Mouse (Mus musculus): ENCODE data around the gene Rdh16f2. TPM values are rescaled to one million over a fixed set of nuclear protein-coding genes. Genes with fewer than 3 reads are reported as not detected.
A peak's percentile ranks its signal among the peaks of the same experiment; 100 is the strongest.
"Not testable (repeated sequence)": the region's sequence is repeated elsewhere in the genome, so short reads cannot be mapped to it uniquely, and the experiment has no call there.

Gene Rdh16f2
- polyA plus RNA-seq, 1 experiment from 2014 or later: 0.39 TPM

DNA sequence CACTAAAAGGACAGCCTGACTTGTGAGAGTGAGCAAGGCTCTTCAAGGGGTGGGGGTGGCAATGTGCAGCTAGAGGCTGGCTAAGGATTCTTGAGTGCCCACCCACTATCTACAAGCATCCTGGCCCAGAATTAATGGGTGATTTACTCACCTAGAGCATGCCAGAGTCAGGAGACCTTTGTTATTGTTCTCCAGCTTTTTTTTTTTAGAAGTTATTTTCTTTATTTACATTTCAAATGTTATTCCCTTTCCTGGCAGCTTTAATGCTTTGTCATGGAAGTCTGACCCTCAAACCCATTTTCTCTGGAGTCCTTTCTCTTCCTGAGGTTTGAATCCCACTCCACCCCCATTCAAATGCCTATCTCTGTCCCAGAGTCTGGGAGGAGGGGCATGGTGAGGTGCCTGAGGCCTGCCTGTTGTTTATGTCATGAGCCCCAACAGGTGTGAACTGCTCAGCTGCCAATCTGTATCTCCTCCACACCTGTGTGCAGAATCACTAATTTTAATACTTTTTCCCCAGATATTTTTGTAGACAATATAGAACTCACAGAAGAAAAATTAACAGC is 41.2 kb downstream of the Rdh16f2 start:
- Histone ChIP-seq H3K9me3 (ENCODE audit: control insufficient read depth) (no peaks in the 10 kb centered on the region), H3K27ac (ENCODE audit: low read depth, low read length) (no peak overlapping the region), H3K4me2 (replicated peaks; ENCODE audit: low read depth) (no peak overlapping the region), H3K4me3 (ENCODE audit: low read depth, low read length) (no peak overlapping the region), H3K9ac (ENCODE audit: low read depth, low read length) (no peak overlapping the region), H3K27me3 (replicated peaks; ENCODE audit: control insufficient read depth, insufficient read depth, low read length) (no peaks in the 10 kb centered on the region), H3K4me1 (replicated peaks; ENCODE audit: control insufficient read depth, insufficient read depth, low read length) (no peaks in the 10 kb centered on the region), H3K36me3 (ENCODE audit: control insufficient read depth, insufficient read depth) (no peaks in the 10 kb centered on the region)
- TF ChIP-seq CTCF (IDR thresholded peaks at IDR 0.05; ENCODE audit: low read depth): no peak
- no peak for ATAC-seq

- Histone ChIP-seq H3K36me3 (ENCODE audit: control insufficient read depth, insufficient read depth) (no peaks in the 10 kb centered on the region), H3K27ac (ENCODE audit: low read depth, low read length) (no peak overlapping the region), H3K4me3 (ENCODE audit: low read depth, low read length) (no peak overlapping the region), H3K27me3 (replicated peaks; ENCODE audit: control insufficient read depth, insufficient read depth, low read length) (no peaks in the 10 kb centered on the region), H3K9me3 (ENCODE audit: control insufficient read depth) (no peaks in the 10 kb centered on the region), H3K9ac (ENCODE audit: low read depth, low read length) (no peak overlapping the region), H3K4me1 (replicated peaks; ENCODE audit: control insufficient read depth, insufficient read depth, low read length) (no peaks in the 10 kb centered on the region), H3K4me2 (replicated peaks; ENCODE audit: low read depth) (no peak overlapping the region)
- 88% methylated on average over 1 of the region's 1 CpGs for WGBS
- ATAC-seq: no peak
- TF ChIP-seq CTCF (IDR thresholded peaks at IDR 0.05; ENCODE audit: low read depth): no peak
Observed at GRCm38 (mm10) chr10:127915578-127915977, 49.3 kb downstream of the Rdh16f2 start.

DNA sequence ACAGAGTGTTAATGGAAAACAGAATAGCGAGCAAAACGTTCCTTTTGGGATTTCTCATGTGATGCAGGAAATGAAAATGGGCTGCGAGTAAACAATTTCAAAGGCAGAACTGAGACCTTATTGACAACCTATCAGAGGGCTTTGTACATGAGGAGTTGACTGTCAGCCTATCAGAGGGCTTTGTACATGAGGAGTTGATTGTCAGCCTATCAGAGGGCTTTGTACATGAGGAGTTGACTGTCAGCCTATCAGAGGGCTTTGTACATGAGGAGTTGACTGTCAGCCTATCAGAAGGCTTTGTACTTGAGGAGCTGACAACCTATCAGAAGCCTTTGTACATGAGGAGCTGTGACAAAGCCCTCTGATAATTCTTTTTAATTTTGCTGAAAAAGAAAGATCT is 50.9 kb downstream of the Rdh16f2 start:
- H3K4me2 ChIP-seq (replicated peaks; ENCODE audit: low read depth); H3K36me3 ChIP-seq (ENCODE audit: control insufficient read depth, insufficient read depth); ATAC-seq; H3K4me3 ChIP-seq (ENCODE audit: low read depth, low read length); H3K27me3 ChIP-seq (replicated peaks; ENCODE audit: control insufficient read depth, insufficient read depth, low read length); H3K9me3 ChIP-seq (ENCODE audit: control insufficient read depth); H3K4me1 ChIP-seq (replicated peaks; ENCODE audit: control insufficient read depth, insufficient read depth, low read length); H3K9ac ChIP-seq (ENCODE audit: low read depth, low read length); H3K27ac ChIP-seq (ENCODE audit: low read depth, low read length): not testable (repeated sequence)
- WGBS: 88% methylated on average over 3 of the region's 3 CpGs

- Histone ChIP-seq H3K9ac (ENCODE audit: low read depth, low read length) (no peak overlapping the region), H3K4me3 (ENCODE audit: low read depth, low read length) (no peak overlapping the region), H3K4me2 (replicated peaks; ENCODE audit: low read depth) (no peak overlapping the region), H3K36me3 (ENCODE audit: control insufficient read depth, insufficient read depth) (no peaks in the 10 kb centered on the region), H3K27ac (ENCODE audit: low read depth, low read length) (no peak overlapping the region), H3K27me3 (replicated peaks; ENCODE audit: control insufficient read depth, insufficient read depth, low read length) (no peaks in the 10 kb centered on the region), H3K4me1 (replicated peaks; ENCODE audit: control insufficient read depth, insufficient read depth, low read length) (no peaks in the 10 kb centered on the region), H3K9me3 (ENCODE audit: control insufficient read depth) (no peaks in the 10 kb centered on the region)
- TF ChIP-seq CTCF (IDR thresholded peaks at IDR 0.05; ENCODE audit: low read depth): no peak
- no peak for ATAC-seq
- WGBS: 95% methylated on average over 5 of the region's 5 CpGs
Observed at GRCm38 (mm10) chr10:127917651-127918050, 51.4 kb downstream of the Rdh16f2 start.

DNA sequence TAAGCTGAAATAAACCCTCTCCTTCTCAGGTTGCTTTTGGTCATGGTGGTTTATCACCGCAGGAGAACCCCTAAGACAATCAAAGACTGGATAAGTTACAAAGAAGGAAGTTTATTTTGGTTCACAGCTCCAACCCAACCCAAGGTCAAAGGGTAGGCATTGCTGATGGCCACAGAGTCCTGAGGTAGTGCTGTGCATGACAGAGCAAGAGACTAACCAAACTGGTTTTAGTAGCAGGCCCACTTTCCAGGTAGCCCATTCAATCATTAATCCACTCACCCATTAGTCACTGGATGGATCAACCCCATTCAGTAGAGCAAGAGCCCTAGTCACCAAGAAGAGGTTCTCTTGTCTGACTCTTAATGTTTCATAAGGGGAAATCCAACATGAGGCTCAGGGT is 56.0 kb downstream of the Rdh16f2 start:
- Histone ChIP-seq H3K4me3 (ENCODE audit: low read depth, low read length) (no peak overlapping the region), H3K27ac (ENCODE audit: low read depth, low read length) (no peak overlapping the region), H3K4me2 (replicated peaks; ENCODE audit: low read depth) (no peak overlapping the region), H3K9ac (ENCODE audit: low read depth, low read length) (no peak overlapping the region), H3K9me3 (ENCODE audit: control insufficient read depth) (no peaks in the 10 kb centered on the region), H3K4me1 (replicated peaks; ENCODE audit: control insufficient read depth, insufficient read depth, low read length) (no peaks in the 10 kb centered on the region), H3K36me3 (ENCODE audit: control insufficient read depth, insufficient read depth) (no peaks in the 10 kb centered on the region), H3K27me3 (replicated peaks; ENCODE audit: control insufficient read depth, insufficient read depth, low read length) (no peaks in the 10 kb centered on the region)
- no peak for TF ChIP-seq CTCF (IDR thresholded peaks at IDR 0.05; ENCODE audit: low read depth)
- WGBS: 55% methylated on average over 1 of the region's 1 CpGs
- peak; percentile 27; the same call in 1 of the 2 replicates for ATAC-seq

- ATAC-seq: no peak
- no peaks in the 10 kb centered on the region for H3K36me3 ChIP-seq (ENCODE audit: control insufficient read depth, insufficient read depth)
- no peak overlapping the region for H3K4me3 ChIP-seq (ENCODE audit: low read depth, low read length)
- no peaks in the 10 kb centered on the region for H3K27me3 ChIP-seq (replicated peaks; ENCODE audit: control insufficient read depth, insufficient read depth, low read length)
- H3K9ac ChIP-seq (ENCODE audit: low read depth, low read length): no peak overlapping the region
- no peak overlapping the region for H3K4me2 ChIP-seq (replicated peaks; ENCODE audit: low read depth)
- no peak overlapping the region for H3K27ac ChIP-seq (ENCODE audit: low read depth, low read length)
- H3K4me1 ChIP-seq (replicated peaks; ENCODE audit: control insufficient read depth, insufficient read depth, low read length): no peaks in the 10 kb centered on the region
- WGBS: 86% methylated on average over 8 of the region's 8 CpGs
- no peaks in the 10 kb centered on the region for H3K9me3 ChIP-seq (ENCODE audit: control insufficient read depth)
- TF ChIP-seq CTCF (IDR thresholded peaks at IDR 0.05; ENCODE audit: low read depth): no peak
Observed at GRCm38 (mm10) chr10:127923024-127923423, 56.8 kb downstream of the Rdh16f2 start.
